Mouse (Mus musculus) liver, adult 2 months (tissue): ENCODE data around the gene Abhd2.

Experiments used
- CTCF ChIP-seq: fragments of 200-500 bp; IDR thresholded peaks from 2 replicates; pipeline ENCODE4 v1.5.1; 2011; ENCODE audit warnings: low read depth, low read length, control low read depth
- POLR2A ChIP-seq: fragments of 200-500 bp; IDR thresholded peaks from 2 replicates; pipeline ENCODE4 v1.6.1; 2011; ENCODE audit warnings: low read length, control low read depth; ENCODE audit not compliant: insufficient read depth; ENCODE audit errors: extremely low read depth

DNA sequence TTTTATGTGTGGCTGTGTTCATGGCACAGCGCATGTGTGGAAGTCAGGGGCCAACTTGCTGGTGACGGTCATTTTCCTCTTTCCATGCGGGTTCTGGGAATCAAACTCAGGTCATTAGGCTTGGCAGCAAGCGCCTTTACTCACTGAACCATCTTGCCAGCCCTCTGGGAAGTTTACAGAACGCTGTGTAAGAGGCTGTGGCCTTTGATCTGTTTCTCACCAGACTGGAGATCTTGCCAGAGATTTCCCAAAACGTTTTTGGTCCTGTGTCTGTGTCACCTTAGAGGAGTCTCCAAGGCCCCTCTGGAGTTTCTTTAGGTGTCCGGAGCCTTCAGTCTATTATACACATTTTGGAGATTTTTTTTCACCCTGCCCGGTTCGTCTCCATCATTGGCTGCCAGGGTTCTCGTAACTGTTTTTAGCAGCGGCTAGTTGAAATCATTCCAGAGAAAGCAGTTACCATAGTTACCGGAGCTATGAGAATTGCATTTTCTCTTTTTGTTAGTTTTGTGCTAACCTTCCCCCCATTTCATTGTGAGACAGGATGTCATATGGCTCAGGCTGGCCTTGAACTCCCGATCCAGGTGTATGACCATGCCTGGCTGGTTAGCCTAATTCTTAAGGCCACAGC is 22.3 kb downstream of the Abhd2 start:
- TF ChIP-seq POLR2A (no peak), CTCF (no peak)
